Mouse (Mus musculus) lung, postnatal 10 days (tissue): ENCODE data around the gene Sds.

Source experiments
- DNase-seq: peaks from one replicate; pipeline ENCODE4 v3.0.0; 2021

Gene Sds

DNA sequence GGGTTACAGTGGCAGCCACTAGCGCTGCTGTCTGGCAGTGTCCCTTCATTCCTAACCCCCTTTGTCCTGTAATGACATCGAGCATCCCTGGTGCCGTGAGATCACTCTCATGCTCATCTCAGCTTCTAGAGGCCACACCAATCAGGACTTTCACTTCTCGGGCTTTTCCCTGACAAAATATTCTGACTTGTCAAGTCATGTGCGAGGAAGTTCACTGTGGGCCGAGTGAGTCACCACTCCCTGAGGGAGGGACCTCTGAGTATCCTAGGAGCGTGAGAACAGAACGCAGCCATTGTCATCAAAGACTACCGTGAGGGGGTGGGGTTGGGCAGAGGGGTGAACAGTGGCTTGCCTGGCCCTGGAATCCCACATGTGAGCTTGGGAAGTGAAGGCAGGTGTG lies 41.2 kb downstream of the Sds start:
- peak; percentile 42 for DNase-seq

DNA sequence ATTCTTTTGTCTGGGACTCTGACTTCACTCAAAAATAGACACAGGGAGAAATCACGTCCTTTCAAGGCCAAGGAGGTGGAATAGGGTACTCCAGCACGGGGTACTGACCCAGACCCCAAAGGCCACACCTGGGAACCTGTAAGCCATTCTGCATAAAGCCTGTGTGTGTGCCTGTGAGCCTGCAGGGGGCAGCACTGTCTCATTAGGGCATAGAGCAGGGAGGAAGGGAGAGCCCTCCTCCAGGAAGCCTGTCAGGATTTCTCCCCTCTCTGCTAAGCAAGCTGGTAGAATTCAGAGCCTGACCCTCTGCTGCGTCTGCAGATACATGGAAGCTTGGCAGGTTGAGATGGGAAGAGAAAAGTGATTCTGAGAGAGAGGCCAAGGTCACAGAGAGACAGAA lies 46.3 kb downstream of the Sds start:
- peak; percentile 42 for DNase-seq

- no peak for DNase-seq
Observed at GRCm38 (mm10) chr5:120524736-120525135, 48.4 kb downstream of the Sds start.

DNA sequence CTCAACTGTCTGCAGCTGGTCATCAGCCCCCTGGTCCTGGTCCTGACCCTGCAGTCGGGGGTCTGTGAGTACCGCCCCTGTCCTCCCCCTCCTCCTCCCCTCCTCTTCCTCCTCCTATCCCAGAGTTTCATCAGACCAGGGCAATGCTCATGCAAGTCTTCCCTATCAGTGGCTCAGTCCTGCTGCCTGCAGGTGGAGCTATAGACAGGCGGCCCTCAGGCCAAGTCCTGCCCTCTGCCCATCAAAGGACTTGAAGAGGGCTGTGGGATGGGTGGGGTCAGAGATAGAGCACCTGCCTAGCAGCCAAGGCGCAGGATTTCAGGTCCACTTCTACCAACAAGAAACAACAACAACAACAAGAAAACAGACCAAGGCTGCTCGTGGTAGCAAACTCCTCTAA lies 49.4 kb downstream of the Sds start:
- DNase-seq: no peak

GRCm38 (mm10) chr5:120526311-120526710 lies 50.0 kb downstream of the Sds start:
- DNase-seq: no peak

DNA sequence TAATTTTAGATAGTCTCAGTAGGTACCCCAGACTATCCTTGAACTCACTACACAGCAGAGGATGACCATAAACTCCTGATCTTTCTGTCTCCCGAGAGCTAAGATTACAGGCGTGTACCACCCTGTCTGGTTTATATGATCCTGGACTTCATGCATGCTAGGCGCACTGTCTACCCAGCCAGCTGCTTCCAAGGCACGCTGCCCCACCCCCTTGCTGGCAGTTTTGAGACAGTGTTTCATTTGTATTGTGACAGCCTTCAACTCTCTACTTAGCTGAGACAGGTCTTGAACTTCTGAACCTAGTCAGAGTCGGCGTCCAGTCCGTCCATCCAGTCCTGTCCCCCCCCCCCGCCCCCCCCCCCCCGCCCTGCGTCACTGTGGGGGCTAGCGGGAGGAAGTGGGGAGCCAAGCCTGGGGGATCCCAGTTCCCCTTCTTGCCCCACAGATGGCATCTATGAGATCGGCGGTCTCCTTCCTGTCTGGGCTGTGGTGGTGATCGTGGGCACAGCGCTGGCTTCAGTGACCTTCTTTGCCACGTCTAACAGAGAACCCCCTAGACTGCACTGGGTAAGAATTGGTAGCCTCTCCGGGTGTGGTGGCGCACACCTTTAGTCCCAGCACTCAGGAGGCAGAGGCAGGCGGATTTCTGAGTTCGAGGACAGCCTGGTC lies 51.1 kb downstream of the Sds start:
- DNase-seq: no peak

- DNase-seq: no peak
Observed at GRCm38 (mm10) chr5:120531631-120532030, 55.3 kb downstream of the Sds start.
